Mouse (Mus musculus): Measurements from ENCODE around the gene Sctr.

- TF ChIP-seq POLR2A (IDR thresholded peaks at IDR 0.05; ENCODE audit: extremely low read depth, insufficient read depth, low read length) (no peak), CTCF (IDR thresholded peaks at IDR 0.05; ENCODE audit: low read depth, low read length) (no peak)
Observed at GRCm38 (mm10) chr1:120057044-120057443, 50.4 kb downstream of the Sctr start.
